Comparison of ENCODE assay signal across 10 mouse cellular contexts in the genomic region with DNA sequence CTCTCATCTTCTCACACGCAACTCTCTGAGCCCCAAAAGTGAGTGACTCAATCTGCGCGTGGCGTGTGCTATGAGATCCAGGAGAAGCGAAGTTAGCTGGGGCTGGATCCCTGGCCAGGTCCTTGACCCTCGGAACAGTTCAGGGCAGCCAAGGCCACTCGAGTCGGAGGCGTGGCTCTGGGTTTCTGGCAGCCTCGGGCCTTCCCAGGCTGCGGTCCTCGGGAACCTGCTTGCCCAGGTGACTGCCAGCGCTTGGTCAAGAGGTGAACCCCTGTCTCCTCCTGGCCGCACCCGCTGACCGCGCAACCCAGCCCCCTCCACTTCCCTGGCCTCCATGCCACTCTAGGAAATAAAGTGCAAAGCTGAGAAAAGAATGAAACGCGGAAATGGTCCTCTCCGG. TPM values are rescaled to one million over a fixed set of nuclear protein-coding genes. Genes with fewer than 3 reads are reported as not detected.
DNase-seq lines count a peak whose midpoint lies in the region; ATAC-seq and TF ChIP-seq lines count a peak whose summit lies in the region.
"Not testable (repeated sequence)": the region's sequence is repeated elsewhere in the genome, so short reads cannot be mapped to it uniquely, and the experiment has no call there.
"Had no signal": no experiment of that assay in that cellular context is flagged by ENCODE, and none has a peak within 500 bp of the region (broad histone marks: within the 10 kb centered on the region; RNA-seq: fewer than 3 reads in every experiment).

No protein-coding gene starts in this region.

- TF ChIP-seq CTCF in lung, adult 2 months (IDR thresholded peaks at IDR 0.05; ENCODE audit: insufficient read depth, low read length) = not testable (repeated sequence)

- not testable (repeated sequence) for H3K27me3 ChIP-seq in embryonic facial prominence, embryonic 12.5 days; heart, embryonic 11.5 days (ENCODE audit: control insufficient read depth, insufficient read depth, low read length); intestine, embryonic 14.5 days (replicated peaks; ENCODE audit: control insufficient read depth, insufficient read depth, low read length); neural tube, embryonic 11.5 days (ENCODE audit: control insufficient read depth, insufficient read depth, low read length)

- DNase-seq in adrenal gland, adult 18-20 months (ENCODE audit: low spot score in 2 of 2) = peak; percentile 1 to 10
- DNase-seq in intestine, embryonic 14.5 days (ENCODE audit: low spot score) = peak; percentile 53
- DNase-seq in layer of hippocampus, adult 9-11 months = peak; percentile 1
- DNase-seq in lung, adult 2 months = peak; percentile 16
- peak; percentile 34 for DNase-seq in neural tube, embryonic 11.5 days (ENCODE audit: low spot score)
- DNase-seq in thymus, postnatal 0 days (ENCODE audit: low spot score) = peak; percentile 1

- H3K9me3 ChIP-seq in embryonic facial prominence, embryonic 12.5 days; heart, embryonic 11.5 days (replicated peaks; ENCODE audit: control insufficient read depth, low read length); intestine, embryonic 14.5 days (ENCODE audit: control insufficient read depth, low read length); neural tube, embryonic 11.5 days (ENCODE audit: control insufficient read depth, low read length): not testable (repeated sequence)

- not testable (repeated sequence) for H3K4me1 ChIP-seq in embryonic facial prominence, embryonic 12.5 days; heart, embryonic 11.5 days (ENCODE audit: control insufficient read depth, insufficient read depth, low read length); intestine, embryonic 14.5 days (replicated peaks; ENCODE audit: control insufficient read depth, insufficient read depth, low read length); lung, adult 2 months (ENCODE audit: control insufficient read depth, insufficient read depth, low read length); neural tube, embryonic 11.5 days (ENCODE audit: control insufficient read depth, insufficient read depth, low read length)

- ATAC-seq in embryonic facial prominence, embryonic 12.5 days (ENCODE audit: insufficient number of reproducible peaks, insufficient read depth, low FRiP score, low TSS enrichment); heart, embryonic 11.5 days (replicated peaks; ENCODE audit: insufficient number of reproducible peaks, low FRiP score, low TSS enrichment); intestine, embryonic 14.5 days (replicated peaks; ENCODE audit: low FRiP score, low TSS enrichment, low read depth); neural tube, embryonic 11.5 days (ENCODE audit: insufficient read depth, low FRiP score, low TSS enrichment): not testable (repeated sequence)

- H3K36me3 ChIP-seq in embryonic facial prominence, embryonic 12.5 days; heart, embryonic 11.5 days (ENCODE audit: control insufficient read depth, insufficient read depth, low read length); intestine, embryonic 14.5 days (ENCODE audit: control insufficient read depth, insufficient read depth, low read length); neural tube, embryonic 11.5 days (ENCODE audit: control insufficient read depth, insufficient read depth, low read length): not testable (repeated sequence)

- H3K27ac ChIP-seq in embryonic facial prominence, embryonic 12.5 days; heart, embryonic 11.5 days (ENCODE audit: low read depth, low read length); intestine, embryonic 14.5 days (ENCODE audit: low read depth); neural tube, embryonic 11.5 days (ENCODE audit: low read depth, low read length): not testable (repeated sequence)

- H3K9ac ChIP-seq in embryonic facial prominence, embryonic 12.5 days = peak overlapping the region; percentile 30; the same call in 1 of the 2 replicates
- not testable (repeated sequence) for H3K9ac ChIP-seq in heart, embryonic 11.5 days (ENCODE audit: low read depth, low read length); neural tube, embryonic 11.5 days (ENCODE audit: low read length)
- 0 out of 2 replicates have a peak overlapping the region, but pooled peaks have one; percentile 10 for H3K9ac ChIP-seq in intestine, embryonic 14.5 days (ENCODE audit: low read length)

- H3K4me3 ChIP-seq in embryonic facial prominence, embryonic 12.5 days = peak overlapping the region; percentile 34
- peak overlapping the region; percentile 31 for H3K4me3 ChIP-seq in heart, embryonic 11.5 days (ENCODE audit: low read depth, low read length)
- peak overlapping the region; percentile 29 for H3K4me3 ChIP-seq in intestine, embryonic 14.5 days (ENCODE audit: low read depth, low read length)
- not testable (repeated sequence) for H3K4me3 ChIP-seq in lung, adult 2 months (replicated peaks; ENCODE audit: extremely low read depth, low read depth, low read length)
- peak overlapping the region; percentile 25 for H3K4me3 ChIP-seq in neural tube, embryonic 11.5 days (ENCODE audit: low read depth, low read length)

- 6% methylated on average over 20 of the region's 20 CpGs for WGBS in embryonic facial prominence, embryonic 12.5 days
- 7% methylated on average over 17 of the region's 20 CpGs for WGBS in heart, embryonic 11.5 days (ENCODE audit: insufficient replicate concordance)
- WGBS in intestine, embryonic 14.5 days = 8% methylated on average over 17 of the region's 20 CpGs
- 7% methylated on average over 19 of the region's 20 CpGs for WGBS in lung, adult 2 months
- 8% methylated on average over 19 of the region's 20 CpGs for WGBS in neural tube, embryonic 11.5 days

- peak overlapping the region; percentile 63 for H3K4me2 ChIP-seq in embryonic facial prominence, embryonic 12.5 days (replicated peaks)
- H3K4me2 ChIP-seq in heart, embryonic 11.5 days = peak overlapping the region; percentile 56
- peak overlapping the region; percentile 49 for H3K4me2 ChIP-seq in intestine, embryonic 14.5 days (ENCODE audit: low read length)
- H3K4me2 ChIP-seq in neural tube, embryonic 11.5 days (ENCODE audit: low read depth) = peak overlapping the region; percentile 45

- not testable (repeated sequence) for TF ChIP-seq POLR2A in lung, adult 2 months (IDR thresholded peaks at IDR 0.05; ENCODE audit: borderline replicate concordance, extremely low read depth, low read depth, low read length)

RNA-seq across cellular contexts. Expression of a gene that starts 14.1 kb away (rescaled TPM):
- under 1 TPM in 1 of 2 experiments, not detected in 1; 0.35 TPM for total RNA-seq in adrenal gland, adult 18-20 months (2021)
- polyA plus RNA-seq in embryonic facial prominence, embryonic 12.5 days (2016; fragmentation: Nextera tagmentation; extraction: Ambion mirVana) = 0.10 and 0.52 TPM in 2 replicates
- polyA plus RNA-seq in heart, embryonic 11.5 days (2014; fragmentation: Nextera tagmentation; extraction: Ambion mirVana) = 0.42 and 1.5 TPM in 2 replicates
- 0.91 TPM in 1 of 2 replicates, not detected in the other for polyA plus RNA-seq in intestine, embryonic 14.5 days (2014; fragmentation: Nextera tagmentation; extraction: Ambion mirVana)
- 0.11 and 0.14 TPM in 2 replicates for polyA plus RNA-seq in lung, adult 2 months (2012; rRNA removed)
- polyA plus RNA-seq in neural tube, embryonic 11.5 days (2014; fragmentation: Nextera tagmentation; extraction: Ambion mirVana) = 0.14 TPM in 1 of 2 replicates, not detected in the other
- polyA plus RNA-seq in thymus, postnatal 0 days (2015; fragmentation: Nextera tagmentation; extraction: Ambion mirVana) = not detected in 2 replicates
- total RNA-seq: neutrophil, adult 5-6 weeks had no signal

RNA-seq across cellular contexts. Expression of a gene that starts 17.7 kb away (rescaled TPM):
- not detected for total RNA-seq in adrenal gland, adult 18-20 months (2021)
- polyA plus RNA-seq in embryonic facial prominence, embryonic 12.5 days (2016; fragmentation: Nextera tagmentation; extraction: Ambion mirVana) = not detected in 2 replicates
- 0.61 TPM in 1 of 2 replicates, not detected in the other for polyA plus RNA-seq in heart, embryonic 11.5 days (2014; fragmentation: Nextera tagmentation; extraction: Ambion mirVana)
- polyA plus RNA-seq in intestine, embryonic 14.5 days (2014; fragmentation: Nextera tagmentation; extraction: Ambion mirVana) = not detected in 2 replicates
- polyA plus RNA-seq in lung, adult 2 months (2012; rRNA removed) = not detected in 2 replicates
- not detected in 2 replicates for polyA plus RNA-seq in neural tube, embryonic 11.5 days (2014; fragmentation: Nextera tagmentation; extraction: Ambion mirVana)
- not detected in 2 replicates for polyA plus RNA-seq in thymus, postnatal 0 days (2015; fragmentation: Nextera tagmentation; extraction: Ambion mirVana)
- total RNA-seq: left cerebral cortex, adult 18-20 months; neutrophil, adult 5-6 weeks had no signal

Comparison
In these comparisons a context has a peak if more than half of its experiments do, and no peak if none do; other contexts are left out.
1. DNase-seq: peak in every context shown above with its lines; median percentile 53 in intestine, embryonic 14.5 days; 34 in neural tube, embryonic 11.5 days; 16 in lung, adult 2 months; 6 in adrenal gland, adult 18-20 months; 1 in layer of hippocampus, adult 9-11 months; 1 in thymus, postnatal 0 days.